Mouse (Mus musculus) heart, embryonic 12.5 days (tissue): ENCODE results near the gene Slc47a1. TPM values are rescaled to one million over a fixed set of nuclear protein-coding genes. Genes with fewer than 3 reads are reported as not detected.
"Not testable (repeated sequence)": the region's sequence is repeated elsewhere in the genome, so short reads cannot be mapped to it uniquely, and the experiment has no call there.

ENCODE experiments used
- ATAC-seq: fragments of 200-750 bp; cut with Nextera tagmentation; 2 replicates; pipeline ENCODE4 v1.8.0; 2017; ENCODE audit warnings: moderate TSS enrichment, moderate library complexity; ENCODE audit not compliant: insufficient number of reproducible peaks, low FRiP score
- H3K27ac ChIP-seq: fragments of 300-500 bp; sonication (generic); 2 replicates; pipeline ENCODE4 v1.5.1; 2016; ENCODE audit warnings: mild to moderate bottlenecking, moderate library complexity; ENCODE audit not compliant: poor library complexity, severe bottlenecking
- H3K27me3 ChIP-seq: fragments of 300-500 bp; sonication (generic); replicated peaks from 2 replicates; pipeline ENCODE4 v1.6.1; 2016; ENCODE audit warnings: mild to moderate bottlenecking, moderate library complexity
- H3K36me3 ChIP-seq: fragments of 300-500 bp; sonication (generic); 2 replicates; pipeline ENCODE4 v1.6.1; 2016; ENCODE audit warnings: mild to moderate bottlenecking, moderate library complexity
- H3K4me1 ChIP-seq: fragments of 300-500 bp; sonication (generic); replicated peaks from 2 replicates; pipeline ENCODE4 v1.6.1; 2016; ENCODE audit warnings: mild to moderate bottlenecking
- H3K4me2 ChIP-seq: fragments of 300-500 bp; sonication (generic); 2 replicates; pipeline ENCODE4 v1.6.1; 2016; ENCODE audit warnings: mild to moderate bottlenecking, moderate library complexity
- H3K4me3 ChIP-seq: fragments of 300-500 bp; sonication (generic); 2 replicates; pipeline ENCODE4 v1.5.1; 2016; ENCODE audit warnings: mild to moderate bottlenecking
- H3K9ac ChIP-seq: fragments of 300-500 bp; sonication (generic); 2 replicates; pipeline ENCODE4 v1.6.1; 2016; ENCODE audit warnings: mild to moderate bottlenecking, moderate library complexity
- H3K9me3 ChIP-seq: fragments of 300-500 bp; sonication (generic); replicated peaks from 2 replicates; pipeline ENCODE4 v1.6.1; 2016; ENCODE audit warnings: mild to moderate bottlenecking, moderate library complexity
- whole genome bisulfite sequencing: fragments of 180-500 bp; shearing (Covaris S2); methylation state at CpG from one replicate; pipeline ENCODE4 v1.1.7; 2016; 5-methylcytosine and 5-hydroxymethylcytosine counted together
- polyA plus RNA-seq: library from polyadenylated mRNA; unstranded; fragments of >200 nt; fragmentation: Nextera tagmentation; extraction: Ambion mirVana; gene quantifications from 2 replicates; pipeline ENCODE4 v1.2.1, GENCODE M21; 2016

Gene Slc47a1
- polyA plus RNA-seq, 1 experiment from 2014 or later, result 26.1 TPM

GRCm38 (mm10) chr11:61408184-61409027 lies 30.3 kb upstream of the Slc47a1 start:
- H3K9me3 ChIP-seq, result no peaks in the 10 kb centered on the region
- peak; percentile 89 for ATAC-seq
- no peaks in the 10 kb centered on the region for H3K36me3 ChIP-seq
- no peaks in the 10 kb centered on the region for H3K4me1 ChIP-seq
- WGBS, result under 1% methylated on average over 64 of the region's 64 CpGs
- H3K9ac ChIP-seq, result peak overlapping the region; percentile 87
- peak overlapping the region; percentile 93 for H3K4me3 ChIP-seq
- H3K27ac ChIP-seq, result peak overlapping the region; percentile 88
- H3K4me2 ChIP-seq, result peak overlapping the region; percentile 66
- H3K27me3 ChIP-seq, result no peaks in the 10 kb centered on the region

- no peaks in the 10 kb centered on the region for H3K36me3 ChIP-seq
- no peaks in the 10 kb centered on the region for H3K4me1 ChIP-seq
- no peaks in the 10 kb centered on the region for H3K27me3 ChIP-seq
- 1% methylated on average over 39 of the region's 39 CpGs for WGBS
- H3K9me3 ChIP-seq, result no peaks in the 10 kb centered on the region
- peak overlapping the region; percentile 93 for H3K4me3 ChIP-seq
- ATAC-seq, result peak; percentile 90
- peak overlapping the region; percentile 88 for H3K27ac ChIP-seq
- H3K4me2 ChIP-seq, result peak overlapping the region; percentile 66
- peak overlapping the region; percentile 87 for H3K9ac ChIP-seq
These were observed 29.6 kb upstream of the Slc47a1 start for GRCm38 (mm10) chr11:61407638-61408183.

GRCm38 (mm10) chr11:61401794-61402193 lies 23.6 kb upstream of the Slc47a1 start:
- no peak overlapping the region for H3K4me2 ChIP-seq
- no peak overlapping the region for H3K9ac ChIP-seq
- H3K27ac ChIP-seq, result no peak overlapping the region
- H3K9me3 ChIP-seq, result no peaks in the 10 kb centered on the region
- ATAC-seq, result no peak
- H3K4me3 ChIP-seq, result no peak overlapping the region
- 83% methylated on average over 4 of the region's 4 CpGs for WGBS
- peaks cover 16% of the 10 kb centered on the region for H3K4me1 ChIP-seq
- no peaks in the 10 kb centered on the region for H3K36me3 ChIP-seq
- no peaks in the 10 kb centered on the region for H3K27me3 ChIP-seq

- Histone ChIP-seq H3K4me2 (peak overlapping the region; percentile 35), H3K36me3 (no peaks in the 10 kb centered on the region), H3K27ac (peak overlapping the region; percentile 73), H3K27me3 (no peaks in the 10 kb centered on the region), H3K9me3 (no peaks in the 10 kb centered on the region; the same call in 1 of the 2 replicates), H3K4me3 (no peak overlapping the region), H3K9ac (no peak overlapping the region), H3K4me1 (peaks cover 16% of the 10 kb centered on the region)
- 42% methylated on average over 8 of the region's 8 CpGs for WGBS
- peak; percentile 22; the same call in 1 of the 2 replicates for ATAC-seq
These were observed 22.7 kb upstream of the Slc47a1 start for GRCm38 (mm10) chr11:61400681-61401346.

- H3K27ac ChIP-seq, H3K36me3 ChIP-seq, H3K9ac ChIP-seq, H3K27me3 ChIP-seq, ATAC-seq, H3K9me3 ChIP-seq, H3K4me2 ChIP-seq, H3K4me3 ChIP-seq: not testable (repeated sequence)
- peaks cover 16% of the 10 kb centered on the region for H3K4me1 ChIP-seq
- 91% methylated on average over 18 of the region's 18 CpGs for WGBS
These were observed 19.4 kb upstream of the Slc47a1 start for GRCm38 (mm10) chr11:61397423-61398043.

GRCm38 (mm10) chr11:61388936-61389335 lies 10.8 kb upstream of the Slc47a1 start:
- no peak overlapping the region for H3K4me3 ChIP-seq
- WGBS, result 73% methylated on average over 4 of the region's 4 CpGs
- no peak for ATAC-seq
- H3K4me2 ChIP-seq, result no peak overlapping the region
- peaks cover 8% of the 10 kb centered on the region; the same call in 1 of the 2 replicates for H3K9me3 ChIP-seq
- H3K36me3 ChIP-seq, result no peaks in the 10 kb centered on the region
- no peak overlapping the region for H3K9ac ChIP-seq
- no peak overlapping the region for H3K27ac ChIP-seq
- no peaks in the 10 kb centered on the region for H3K27me3 ChIP-seq
- H3K4me1 ChIP-seq, result no peaks in the 10 kb centered on the region

GRCm38 (mm10) chr11:61388012-61388411 lies 9.9 kb upstream of the Slc47a1 start:
- H3K9ac ChIP-seq, result no peak overlapping the region
- ATAC-seq, result no peak
- 64% methylated on average over 6 of the region's 6 CpGs for WGBS
- H3K4me2 ChIP-seq, result no peak overlapping the region
- H3K27ac ChIP-seq, result no peak overlapping the region
- no peaks in the 10 kb centered on the region for H3K4me1 ChIP-seq
- no peak overlapping the region for H3K4me3 ChIP-seq
- H3K9me3 ChIP-seq, result peaks cover 8% of the 10 kb centered on the region; the same call in 1 of the 2 replicates
- H3K36me3 ChIP-seq, result no peaks in the 10 kb centered on the region
- no peaks in the 10 kb centered on the region for H3K27me3 ChIP-seq

- H3K9me3 ChIP-seq, result peaks cover 8% of the 10 kb centered on the region; the same call in 1 of the 2 replicates
- no peaks in the 10 kb centered on the region for H3K27me3 ChIP-seq
- H3K36me3 ChIP-seq, result no peaks in the 10 kb centered on the region
- no peak overlapping the region for H3K4me2 ChIP-seq
- no peak overlapping the region for H3K27ac ChIP-seq
- no peak overlapping the region for H3K4me3 ChIP-seq
- 59% methylated on average over 6 of the region's 6 CpGs for WGBS
- no peak for ATAC-seq
- no peaks in the 10 kb centered on the region for H3K4me1 ChIP-seq
- no peak overlapping the region for H3K9ac ChIP-seq
These were observed 9.1 kb upstream of the Slc47a1 start for GRCm38 (mm10) chr11:61387233-61387632.

GRCm38 (mm10) chr11:61385725-61386124 lies 7.6 kb upstream of the Slc47a1 start:
- 63% methylated on average over 4 of the region's 4 CpGs for WGBS
- no peak for ATAC-seq

GRCm38 (mm10) chr11:61381272-61381671 lies 3.1 kb upstream of the Slc47a1 start:
- 88% methylated on average over 1 of the region's 1 CpGs for WGBS
- Histone ChIP-seq H3K4me3 (no peak overlapping the region), H3K27me3 (peaks cover 30% of the 10 kb centered on the region), H3K9ac (no peak overlapping the region), H3K4me1 (peaks cover 10% of the 10 kb centered on the region), H3K27ac (no peak overlapping the region), H3K36me3 (no peaks in the 10 kb centered on the region), H3K9me3 (no peaks in the 10 kb centered on the region), H3K4me2 (no peak overlapping the region)
- ATAC-seq, result no peak

More at GRCm38 (mm10) chr11:61385725-61386124, 7.6 kb upstream of the Slc47a1 start:
- Histone ChIP-seq H3K36me3 (no peaks in the 10 kb centered on the region), H3K9me3 (peaks cover under 1% of the 10 kb centered on the region; the same call in 1 of the 2 replicates), H3K4me3 (no peak overlapping the region), H3K27me3 (no peaks in the 10 kb centered on the region), H3K9ac (no peak overlapping the region), H3K27ac (no peak overlapping the region), H3K4me1 (no peaks in the 10 kb centered on the region), H3K4me2 (no peak overlapping the region)

GRCm38 (mm10) chr11:61378651-61379050 lies 506 bp upstream of the Slc47a1 start:
- WGBS, result 70% methylated on average over 4 of the region's 4 CpGs
- H3K36me3 ChIP-seq, result no peaks in the 10 kb centered on the region
- no peak for ATAC-seq
- peaks cover 51% of the 10 kb centered on the region for H3K27me3 ChIP-seq
- peaks cover 10% of the 10 kb centered on the region for H3K4me1 ChIP-seq
- no peak overlapping the region for H3K4me2 ChIP-seq
- H3K9ac ChIP-seq, result no peak overlapping the region
- no peaks in the 10 kb centered on the region for H3K9me3 ChIP-seq
- no peak overlapping the region for H3K4me3 ChIP-seq
- no peak overlapping the region for H3K27ac ChIP-seq
